Mouse (Mus musculus): ENCODE data around the gene Hist1h4f.
A peak's percentile ranks its signal among the peaks of the same experiment; 100 is the strongest.
"Not testable (repeated sequence)": the region's sequence is repeated elsewhere in the genome, so short reads cannot be mapped to it uniquely, and the experiment has no call there.

Hist1h4f gene

DNA sequence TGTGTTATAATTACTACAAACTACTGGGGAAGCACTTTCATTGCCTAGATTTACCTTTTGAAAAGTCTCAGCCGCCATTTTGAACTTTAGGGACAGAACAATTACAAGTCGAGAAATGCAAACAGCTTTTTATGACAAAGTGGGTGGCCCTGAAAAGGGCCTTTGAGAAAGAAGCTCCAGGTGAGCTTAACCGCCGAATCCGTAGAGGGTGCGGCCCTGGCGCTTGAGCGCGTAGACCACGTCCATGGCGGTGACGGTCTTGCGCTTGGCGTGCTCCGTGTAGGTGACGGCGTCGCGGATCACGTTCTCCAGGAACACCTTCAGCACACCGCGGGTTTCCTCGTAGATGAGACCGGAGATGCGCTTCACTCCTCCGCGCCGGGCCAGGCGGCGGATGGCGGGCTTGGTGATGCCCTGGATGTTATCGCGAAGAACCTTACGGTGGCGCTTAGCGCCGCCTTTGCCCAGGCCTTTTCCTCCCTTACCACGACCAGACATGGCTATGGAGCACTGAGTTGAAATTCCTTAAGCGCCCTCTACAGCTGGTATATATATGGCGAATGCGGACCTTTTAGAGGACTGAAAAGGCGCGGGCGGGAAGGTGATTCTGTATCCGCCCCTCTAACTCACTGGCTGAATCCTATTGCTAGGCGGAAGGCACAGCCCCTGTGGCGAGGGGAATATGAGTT, at the start of gene Hist1h4f:
Gene Hist1h4f (minus strand): TSS at position 503 of the 689 bp plus-strand sequence.
- DNase-seq = peak; percentile 92

DNA sequence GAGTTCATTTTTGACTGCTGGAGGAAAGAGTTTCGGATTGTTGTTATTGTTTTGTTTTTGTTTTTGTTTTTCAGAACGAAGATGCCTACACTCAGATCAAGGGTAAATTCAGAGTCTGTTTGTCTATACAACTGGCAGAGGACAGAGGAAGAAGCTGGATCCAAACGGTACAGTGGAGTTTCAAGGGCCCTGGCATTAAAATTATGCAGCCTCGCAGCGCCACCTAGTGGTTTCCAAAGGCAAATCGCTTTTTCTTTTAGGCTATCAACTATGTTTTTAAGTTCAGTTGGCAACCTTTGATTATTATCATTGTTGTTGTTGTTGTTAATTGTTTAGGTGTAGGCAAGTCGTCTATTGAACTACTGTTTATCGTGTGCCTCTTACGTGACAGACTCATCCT, 46.5 kb upstream of the Hist1h4f start:
- DNase-seq = peak; percentile 50

DNA sequence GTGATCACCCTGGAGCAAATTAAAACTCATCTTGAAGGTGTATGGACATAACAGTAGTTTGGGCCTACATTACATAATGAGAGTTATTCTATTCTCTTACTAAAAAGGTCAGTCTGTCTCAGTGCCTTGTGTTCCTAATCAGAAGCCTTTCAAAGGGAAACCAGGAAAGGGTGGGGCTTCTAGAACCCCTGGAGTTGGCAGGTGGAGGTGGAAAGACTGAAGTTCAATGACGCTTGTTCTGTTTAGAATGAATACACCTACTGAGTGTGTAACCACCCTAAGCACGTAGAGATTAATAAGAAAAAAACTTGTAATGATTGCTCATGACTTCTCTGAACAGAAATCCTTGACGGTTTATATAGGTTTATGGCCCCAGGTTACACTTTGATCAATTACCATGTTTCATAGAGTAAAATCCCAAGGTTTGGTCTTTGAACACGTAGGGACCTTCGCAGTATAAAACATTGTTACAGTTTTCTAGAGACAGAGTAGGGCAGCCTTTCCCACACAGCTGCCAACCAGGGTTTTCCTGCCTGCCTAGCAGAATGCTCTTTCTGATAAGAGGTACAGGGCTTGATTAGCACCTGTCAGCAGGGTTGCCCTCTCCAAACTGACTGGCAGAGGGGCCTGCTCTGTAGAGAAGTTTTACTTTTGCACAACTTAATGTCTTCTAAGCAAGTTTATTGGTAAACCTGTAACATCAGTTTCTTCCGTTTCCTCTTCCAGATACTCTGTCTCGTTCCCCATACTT, 44.3 kb upstream of the Hist1h4f start:
- no peak for DNase-seq

DNA sequence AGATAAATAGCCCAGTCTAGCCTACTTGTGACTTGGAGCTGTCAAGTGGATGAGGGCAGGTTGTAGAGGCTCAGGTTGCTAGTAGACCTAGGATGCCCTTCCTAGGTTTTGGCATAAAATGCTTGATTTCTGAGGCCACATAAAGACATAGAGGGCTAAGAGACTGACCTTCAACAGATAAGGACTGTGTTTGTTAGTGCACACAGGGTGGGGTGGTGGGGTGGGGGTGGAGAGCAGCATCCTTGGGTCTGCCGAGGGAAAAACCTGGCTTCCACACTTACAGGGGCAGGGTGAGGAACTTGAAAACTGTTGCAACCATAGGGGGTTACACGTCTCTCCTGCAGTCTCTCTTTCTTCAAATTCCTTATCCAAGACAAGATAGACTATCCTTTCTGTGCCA, 43.7 kb upstream of the Hist1h4f start:
- no peak for DNase-seq

DNA sequence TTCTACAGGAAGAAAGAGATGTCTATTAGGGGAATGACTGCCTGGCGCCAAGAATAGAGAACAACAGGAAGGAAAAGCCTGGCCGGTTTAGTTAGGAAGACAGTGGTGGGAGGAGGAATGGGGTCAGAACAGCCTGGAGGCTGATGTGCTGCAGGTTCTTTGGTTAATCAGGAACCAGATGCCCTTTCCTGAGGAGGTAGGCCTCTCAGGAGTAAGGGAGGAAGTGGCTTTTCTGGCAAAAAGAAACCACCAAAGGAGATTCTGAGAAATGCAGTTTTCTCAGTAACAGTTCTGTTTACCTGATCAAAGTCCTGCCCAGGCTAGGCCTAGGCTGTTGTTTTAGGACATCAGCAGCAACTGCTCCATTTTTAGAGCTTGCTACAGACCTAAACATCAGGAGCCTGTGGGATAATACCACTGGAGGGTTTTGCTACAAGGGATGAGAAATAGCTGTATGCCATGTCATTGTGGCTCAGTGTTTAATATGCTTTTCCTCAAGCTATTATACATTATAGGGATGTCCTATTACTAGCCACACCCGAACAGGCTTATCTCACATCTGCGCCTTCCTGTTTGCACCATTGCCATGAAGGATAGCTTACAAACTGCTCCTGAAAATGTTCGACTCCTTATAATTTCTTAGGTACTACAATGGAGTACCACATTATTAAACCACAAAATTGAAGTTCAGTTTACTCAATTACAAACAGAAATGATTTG, 41.8 kb upstream of the Hist1h4f start:
- no peak for DNase-seq

DNA sequence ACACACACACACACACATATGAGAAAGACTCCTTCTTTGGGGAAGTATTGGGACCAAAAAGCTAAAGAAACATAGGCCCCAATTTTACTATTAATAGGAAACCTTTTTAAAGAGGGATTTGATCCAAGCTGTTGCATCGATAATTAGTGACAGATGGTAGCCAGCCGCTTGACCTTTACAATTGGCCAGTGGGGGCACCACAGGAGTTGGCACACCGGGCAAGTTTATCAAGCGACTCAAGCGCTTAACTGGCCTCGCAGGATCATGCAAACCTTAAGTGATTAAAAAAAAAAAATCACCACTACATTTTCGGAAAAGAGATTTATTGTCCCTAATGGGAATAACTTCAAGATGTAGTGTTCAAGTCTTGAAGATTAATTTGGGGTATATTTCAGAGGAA, 41.2 kb upstream of the Hist1h4f start:
- no peak for DNase-seq

DNA sequence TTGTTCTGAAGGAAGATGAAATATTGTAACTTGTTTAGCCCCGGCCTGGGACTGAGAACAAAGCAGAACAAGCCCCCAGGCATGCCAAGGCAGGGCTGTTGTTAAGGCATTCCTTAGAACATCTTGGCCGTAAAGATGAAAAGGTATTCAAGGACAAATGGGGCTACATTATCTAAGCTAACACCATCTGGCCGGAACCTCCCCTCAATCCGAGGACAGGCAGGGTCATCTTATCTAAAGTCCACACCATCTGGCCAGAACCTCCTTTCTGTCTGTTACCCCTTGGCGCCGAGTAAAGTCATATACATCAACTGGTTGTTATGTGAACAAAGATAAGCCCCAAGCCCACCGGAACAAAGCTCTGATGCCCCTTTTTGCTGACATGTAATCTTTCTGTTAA, 40.4 kb upstream of the Hist1h4f start:
- DNase-seq = not testable (repeated sequence)

DNA sequence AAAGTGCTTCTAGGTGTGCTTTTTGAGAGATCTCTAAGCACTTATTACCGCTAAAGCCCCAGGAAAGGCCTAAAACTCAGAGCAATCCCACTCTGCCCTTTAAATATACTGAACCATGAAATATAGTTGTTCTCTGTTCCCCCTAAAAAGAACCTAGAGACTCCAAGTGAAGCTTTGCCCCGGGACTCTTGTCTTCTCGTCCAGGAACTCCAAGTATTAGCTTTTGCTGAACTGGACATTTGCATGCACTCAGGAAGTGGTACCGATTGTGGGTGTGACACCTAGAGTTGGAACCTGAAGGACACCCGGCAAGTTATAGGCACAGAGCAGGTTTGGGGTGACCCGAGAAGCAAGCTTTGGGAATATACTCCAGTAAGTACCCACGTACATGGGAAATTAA, 39.8 kb upstream of the Hist1h4f start:
- DNase-seq = no peak

DNA sequence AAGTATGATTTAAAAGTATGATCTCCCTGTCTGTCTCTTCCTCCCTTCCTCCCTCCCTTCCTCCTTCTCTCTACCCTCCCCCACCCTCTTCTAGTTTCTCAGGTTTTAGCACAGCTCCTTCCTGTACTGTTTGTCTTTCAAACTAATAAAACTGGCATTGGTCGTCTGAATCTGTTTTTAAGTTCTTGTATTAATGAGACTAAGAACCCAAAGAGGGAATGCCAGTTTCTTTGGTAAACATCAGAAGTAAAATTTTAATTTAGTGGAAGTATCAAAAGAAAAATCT, 35.4 kb upstream of the Hist1h4f start:
- no peak for DNase-seq

DNA sequence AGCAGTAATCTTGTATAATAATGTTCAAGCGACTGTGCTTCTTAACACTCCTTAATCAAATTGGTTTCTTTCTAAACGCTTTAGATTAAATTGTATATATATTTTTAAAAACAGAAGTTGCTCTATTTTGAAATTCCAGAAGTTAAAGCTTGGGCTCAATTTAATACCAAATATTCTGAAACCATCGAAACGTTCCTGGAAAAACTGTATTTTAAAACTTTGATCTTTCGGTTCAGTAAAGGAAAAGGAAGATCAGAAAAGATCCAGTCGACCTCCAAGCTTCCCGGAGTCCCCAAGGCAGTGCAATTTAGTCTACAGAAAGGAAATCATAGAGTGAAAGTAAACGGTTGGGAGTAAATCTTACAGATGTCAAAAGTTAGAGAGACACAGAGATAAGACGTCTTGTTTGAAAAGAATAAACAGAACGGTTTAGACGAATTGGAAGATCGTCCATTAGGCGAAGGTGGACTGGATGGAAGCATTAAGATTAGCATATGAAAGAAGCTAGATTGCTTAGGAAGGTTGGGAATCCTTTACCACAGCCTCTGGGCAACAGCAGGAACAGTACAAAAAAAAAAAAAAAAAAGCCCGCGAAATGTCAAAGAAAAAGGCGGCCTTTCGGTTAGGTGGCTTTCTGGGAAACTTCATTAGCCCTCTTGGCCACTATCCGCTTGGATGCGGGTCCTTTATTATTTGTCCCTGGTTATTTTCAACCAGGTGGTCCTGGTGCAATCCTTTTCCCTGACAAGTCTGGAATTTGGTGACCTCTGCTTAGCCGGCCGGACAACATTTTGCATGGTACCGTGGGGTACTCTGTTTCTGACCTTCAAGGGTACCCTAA, 34.9 kb upstream of the Hist1h4f start:
- DNase-seq = no peak

DNA sequence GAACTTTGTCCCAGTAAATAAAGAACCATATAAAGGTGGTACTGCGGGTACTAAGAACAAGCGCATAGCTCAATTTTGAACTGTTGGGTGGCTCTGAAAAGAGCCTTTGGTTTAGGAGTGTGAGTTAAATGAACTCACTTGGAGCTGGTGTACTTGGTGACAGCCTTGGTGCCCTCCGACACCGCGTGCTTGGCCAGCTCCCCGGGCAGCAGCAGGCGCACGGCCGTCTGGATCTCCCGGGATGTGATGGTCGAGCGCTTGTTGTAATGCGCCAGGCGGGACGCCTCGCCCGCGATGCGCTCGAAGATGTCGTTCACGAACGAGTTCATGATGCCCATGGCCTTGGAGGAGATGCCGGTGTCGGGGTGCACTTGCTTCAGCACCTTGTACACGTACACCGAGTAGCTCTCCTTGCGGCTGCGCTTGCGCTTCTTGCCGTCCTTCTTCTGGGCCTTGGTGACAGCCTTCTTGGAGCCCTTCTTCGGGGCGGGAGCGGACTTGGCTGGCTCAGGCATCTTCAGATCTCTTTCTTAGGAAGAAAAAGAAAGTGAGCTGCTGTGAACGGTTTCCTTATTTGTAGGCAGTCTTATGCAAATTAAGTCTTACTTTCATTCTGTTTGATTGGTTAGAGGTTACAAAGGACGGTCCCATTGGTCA, 34.1 kb upstream of the Hist1h4f start:
- peak; percentile 59 for DNase-seq

DNA sequence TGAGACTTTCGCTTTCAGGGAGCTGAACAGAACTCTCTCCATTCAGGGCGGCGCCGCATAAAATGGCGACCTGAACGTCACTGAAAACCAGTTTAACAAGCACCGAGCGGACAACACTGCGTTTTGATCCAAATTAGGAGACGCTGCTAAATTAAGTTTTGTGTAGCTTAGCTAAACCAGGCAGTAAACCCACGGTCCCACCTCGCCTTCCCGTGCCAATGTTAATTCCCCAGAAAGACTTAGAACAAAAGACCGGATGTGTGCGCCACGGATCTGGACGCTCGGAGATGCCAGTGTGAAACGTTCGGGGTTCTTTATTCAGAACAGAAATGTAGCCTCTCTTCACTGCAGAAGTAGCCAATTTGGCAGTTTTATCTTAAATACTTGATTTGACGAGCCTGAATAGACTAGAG, 33.6 kb upstream of the Hist1h4f start:
- DNase-seq = peak; percentile 70

DNA sequence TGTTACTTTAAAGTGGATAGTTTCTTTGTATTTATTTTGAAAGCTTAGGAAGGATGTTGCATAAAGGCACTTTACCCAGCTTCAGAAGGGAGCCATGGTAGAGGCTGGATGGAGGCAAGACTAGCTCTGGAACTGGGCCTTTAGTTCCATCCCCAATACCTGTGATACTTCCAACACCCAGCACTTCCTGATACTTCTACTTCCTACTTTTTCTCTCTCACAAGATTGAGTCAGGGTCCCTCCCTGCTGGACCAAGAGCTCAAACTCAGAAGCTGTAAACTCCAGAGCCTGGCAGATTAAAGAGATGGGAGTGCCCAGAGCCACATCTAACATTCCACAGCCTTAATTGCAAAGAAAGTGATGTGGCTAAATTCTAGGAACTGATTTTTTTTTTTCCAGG, 32.9 kb upstream of the Hist1h4f start:
- DNase-seq = no peak

DNA sequence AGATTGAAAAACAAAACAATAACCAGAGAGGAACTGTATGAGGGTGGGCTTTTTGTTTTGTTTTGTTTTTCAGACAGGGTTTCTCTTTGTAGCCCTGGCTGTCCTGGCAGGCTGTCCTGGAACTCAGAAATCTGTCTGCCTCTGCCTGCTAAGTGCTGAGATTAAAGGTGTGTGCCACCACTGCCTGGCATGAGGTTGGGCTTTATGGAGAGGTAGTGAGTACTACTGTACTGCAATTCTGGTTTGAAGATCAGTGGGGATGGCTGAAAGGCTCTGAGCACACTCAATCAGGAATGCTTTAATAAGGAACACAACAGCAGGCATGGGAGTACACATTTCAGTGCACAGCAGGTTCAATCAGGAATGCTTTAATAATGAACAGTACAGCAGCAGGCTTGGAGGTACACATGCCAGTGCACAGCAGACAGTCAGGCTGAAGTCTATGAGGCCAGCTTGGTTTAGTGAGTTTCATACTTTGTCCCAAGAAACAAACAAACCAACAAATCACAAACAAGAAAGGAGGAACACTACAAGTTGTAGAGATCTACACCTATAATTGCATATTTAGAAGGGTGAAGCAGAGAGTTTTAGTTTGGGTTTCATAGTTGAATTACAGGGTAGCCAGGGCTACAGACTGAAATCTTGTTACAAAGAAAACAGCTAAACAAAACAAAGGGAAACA, 32.1 kb upstream of the Hist1h4f start:
- no peak for DNase-seq

DNA sequence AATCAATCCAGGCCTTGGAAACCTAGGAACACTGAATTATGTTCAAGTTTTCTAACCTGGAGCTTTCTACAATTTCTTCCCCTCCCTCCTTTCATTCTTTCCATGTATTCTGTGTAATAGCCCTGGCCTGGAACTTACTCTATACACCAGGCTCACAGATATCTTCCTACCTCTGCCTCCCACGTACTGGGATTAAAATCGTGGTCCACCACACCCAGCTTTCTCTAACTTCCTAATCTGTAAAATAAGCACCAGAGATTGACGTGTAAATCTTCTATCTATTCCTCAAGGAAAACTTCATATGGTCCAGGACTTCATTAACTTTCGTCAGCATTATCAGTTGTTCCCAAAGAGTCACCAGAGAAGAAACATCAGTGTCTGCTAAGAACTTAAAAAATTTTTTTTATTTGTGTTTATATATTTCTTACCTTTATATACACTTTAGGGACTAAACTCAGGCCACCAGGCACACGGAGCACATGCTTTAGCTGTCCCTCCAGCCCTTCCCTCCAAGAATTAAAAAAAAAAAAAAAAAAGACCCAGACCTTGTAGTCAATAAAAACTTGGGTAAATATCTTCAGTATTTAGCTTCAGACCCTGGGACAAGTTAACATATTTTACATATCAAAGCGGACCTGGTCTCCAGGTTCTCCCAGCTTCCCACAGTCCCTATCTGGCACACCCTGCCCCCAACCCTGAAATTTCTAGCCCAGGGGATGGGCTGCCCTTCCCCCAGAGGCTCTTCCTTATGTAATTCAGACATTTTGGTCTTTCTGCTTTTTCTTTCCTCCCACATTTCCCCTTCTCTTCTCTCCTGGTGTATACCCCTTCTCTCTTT, 31.0 kb upstream of the Hist1h4f start:
- no peak for DNase-seq

DNA sequence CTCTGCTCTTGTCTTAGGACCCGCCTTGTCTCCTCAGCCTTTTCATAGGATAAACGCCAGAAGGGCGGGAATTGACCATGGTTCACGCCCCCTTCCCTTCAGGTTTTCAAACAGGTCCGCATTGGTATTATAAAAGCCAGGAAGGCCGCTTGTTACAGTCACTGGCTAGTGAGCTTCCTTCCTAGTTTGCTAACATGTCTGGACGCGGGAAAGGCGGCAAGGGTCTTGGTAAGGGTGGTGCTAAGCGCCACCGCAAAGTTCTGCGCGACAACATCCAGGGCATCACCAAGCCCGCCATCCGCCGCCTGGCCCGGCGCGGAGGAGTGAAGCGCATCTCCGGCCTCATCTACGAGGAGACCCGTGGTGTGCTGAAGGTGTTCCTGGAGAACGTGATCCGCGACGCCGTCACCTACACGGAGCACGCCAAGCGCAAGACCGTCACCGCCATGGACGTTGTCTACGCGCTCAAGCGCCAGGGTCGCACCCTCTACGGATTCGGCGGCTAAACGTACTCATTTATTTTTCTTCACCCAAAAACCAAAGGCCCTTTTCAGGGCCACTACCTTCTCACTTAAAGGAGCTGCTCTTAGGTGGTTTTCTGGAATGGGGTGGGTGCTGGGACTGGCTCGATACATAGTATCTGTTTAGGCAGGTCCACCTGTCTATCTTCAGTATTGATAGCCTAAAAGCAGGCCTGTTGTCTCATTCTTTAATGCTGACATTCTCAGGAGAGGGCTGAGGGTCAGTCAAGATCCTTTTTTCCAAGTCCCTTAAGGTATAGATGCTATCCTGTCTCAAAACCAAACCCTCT, 30.2 kb upstream of the Hist1h4f start, which contains the start of gene Hist1h4d:
Gene Hist1h4d (plus strand): TSS at position 191 of the 811 bp plus-strand sequence.
- peak; percentile 95 for DNase-seq

DNA sequence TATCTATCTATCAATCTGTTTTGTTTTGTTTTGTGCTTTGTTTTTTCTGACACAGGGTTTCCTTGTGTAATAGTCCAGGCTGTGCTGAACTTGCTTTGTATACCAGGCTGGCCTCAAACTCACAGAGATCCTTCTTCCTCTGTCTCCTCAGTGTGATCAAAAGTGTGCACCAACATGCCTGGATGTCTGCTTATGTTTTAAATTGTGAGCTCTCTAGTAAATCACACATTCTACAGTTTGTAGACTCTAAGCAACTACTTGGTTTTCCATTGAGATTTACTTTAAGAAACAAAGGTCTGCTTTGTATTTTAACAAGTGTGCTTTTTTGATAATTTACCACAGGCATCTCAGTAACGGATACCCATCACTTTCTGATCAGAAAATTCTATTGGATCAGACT, 26.4 kb upstream of the Hist1h4f start:
- DNase-seq = no peak

DNA sequence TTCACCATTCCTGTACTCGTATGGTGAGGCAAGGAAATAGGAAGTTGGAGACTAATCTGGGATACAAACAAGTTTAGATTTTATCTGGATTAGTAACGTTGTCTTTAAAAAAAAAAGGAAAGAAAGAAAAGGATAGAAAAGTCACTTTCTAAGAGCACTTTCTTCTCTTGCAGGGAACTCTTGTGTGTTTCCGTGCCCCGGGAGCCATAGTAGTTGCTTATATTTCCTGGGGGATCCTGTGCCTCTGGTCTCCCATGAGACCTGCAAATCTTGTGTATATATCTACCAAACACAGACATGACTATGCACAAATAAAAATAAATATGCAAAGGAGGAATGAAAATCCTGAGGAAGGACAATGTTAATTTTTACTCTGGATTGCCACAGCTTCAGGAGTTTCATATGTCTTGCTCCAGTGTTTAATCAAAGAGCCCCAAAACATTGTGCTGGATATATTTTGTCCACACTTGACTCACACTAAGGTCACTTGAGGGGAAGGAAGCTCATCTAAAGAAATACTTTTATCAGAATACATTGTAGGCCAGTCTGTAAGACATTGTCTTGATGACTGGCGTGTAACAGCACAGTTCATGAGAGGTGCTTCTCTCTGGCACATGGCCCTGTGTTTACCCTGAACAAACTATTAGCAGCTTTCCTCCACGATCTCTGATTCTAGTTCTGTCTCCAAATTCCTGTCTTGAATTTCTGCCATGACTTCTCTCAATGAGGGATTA, 25.6 kb upstream of the Hist1h4f start:
- DNase-seq = no peak

DNA sequence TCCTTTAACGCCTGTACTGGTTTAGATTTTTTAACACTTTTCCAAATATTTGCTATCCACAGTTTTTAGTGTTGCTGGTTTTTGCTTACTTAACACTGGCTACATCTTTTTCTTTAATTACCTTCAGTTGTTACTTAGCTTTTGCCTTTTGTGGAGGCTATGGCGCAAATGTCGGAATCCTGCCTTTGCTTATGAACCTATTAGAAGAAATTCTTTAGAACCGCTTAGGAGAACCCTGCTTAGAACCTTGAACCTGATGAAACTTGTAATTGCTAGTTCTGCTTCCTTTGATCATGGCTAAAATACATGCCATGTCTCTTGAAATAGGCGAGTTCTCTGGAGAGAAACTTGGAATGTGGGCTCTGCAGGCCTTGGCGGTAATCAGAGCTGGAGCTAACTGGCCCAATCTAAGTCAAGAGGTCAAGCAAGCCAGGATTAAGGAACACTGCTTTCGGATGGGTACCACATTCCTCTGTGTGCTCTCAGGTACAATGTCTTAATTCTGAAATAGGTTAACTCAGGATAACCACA, 25.0 kb upstream of the Hist1h4f start:
- no peak for DNase-seq
